Mouse (Mus musculus): ENCODE measurements around the gene Procr.

Gene Procr

DNA sequence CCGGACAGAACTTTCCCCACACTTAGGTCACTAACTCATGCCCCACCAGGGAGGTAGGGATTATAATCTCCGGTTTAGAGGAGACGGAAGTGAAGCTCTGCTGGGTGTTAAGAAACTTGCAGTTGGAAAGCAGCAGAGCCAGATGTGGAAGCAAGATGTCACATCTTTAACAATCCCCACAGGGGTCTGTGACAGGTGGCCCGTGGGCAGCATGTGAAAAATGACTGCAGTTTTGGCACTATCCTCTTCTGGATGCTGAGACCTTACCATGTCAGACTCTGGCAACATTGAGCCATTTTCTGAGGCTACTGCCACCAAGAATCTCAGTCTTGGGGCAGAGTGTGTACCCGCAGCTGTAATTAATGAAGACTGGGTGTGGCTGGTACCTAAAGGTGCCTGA is 53.1 kb downstream of the Procr start:
- no peak for DNase-seq (ENCODE audit: low spot score)

Data from c-Kit-positive CD71-positive TER-119-positive erythroid progenitor cells, embryonic 14.5 days (primary cell).